Mouse (Mus musculus): ENCODE data around the gene Pitpna. TPM values are rescaled to one million over a fixed set of nuclear protein-coding genes. Genes with fewer than 3 reads are reported as not detected.
A peak's percentile ranks its signal among the peaks of the same experiment; 100 is the strongest.

The Pitpna gene
- polyA plus RNA-seq (2015; fragmentation: Nextera tagmentation; extraction: Ambion mirVana), result 66.2 and 74.4 TPM in 2 replicates

- WGBS, result 5% methylated on average over 47 of the region's 49 CpGs
- H3K27me3 ChIP-seq, result no peaks in the 10 kb centered on the region
- H3K4me2 ChIP-seq, result peak within 1 kb of the TSS; percentile 94
- H3K4me3 ChIP-seq, result peak within 1 kb of the TSS; percentile 95
- H3K9me3 ChIP-seq, result no peaks in the 10 kb centered on the region
- peak within 1 kb of the TSS; percentile 83 for H3K27ac ChIP-seq
- ATAC-seq (ENCODE audit: insufficient number of reproducible peaks, insufficient read depth, low FRiP score, low TSS enrichment, low read depth), result peak; percentile 92
- peaks cover 9% of the 10 kb centered on the region for H3K36me3 ChIP-seq
- peak within 1 kb of the TSS; percentile 96 for H3K9ac ChIP-seq
- peaks cover 23% of the 10 kb centered on the region for H3K4me1 ChIP-seq
Observed at GRCm38 (mm10) chr11:75587493-75588284, at the start of gene Pitpna. TSS of gene Pitpna (plus strand) at chr11:75588097.

DNA sequence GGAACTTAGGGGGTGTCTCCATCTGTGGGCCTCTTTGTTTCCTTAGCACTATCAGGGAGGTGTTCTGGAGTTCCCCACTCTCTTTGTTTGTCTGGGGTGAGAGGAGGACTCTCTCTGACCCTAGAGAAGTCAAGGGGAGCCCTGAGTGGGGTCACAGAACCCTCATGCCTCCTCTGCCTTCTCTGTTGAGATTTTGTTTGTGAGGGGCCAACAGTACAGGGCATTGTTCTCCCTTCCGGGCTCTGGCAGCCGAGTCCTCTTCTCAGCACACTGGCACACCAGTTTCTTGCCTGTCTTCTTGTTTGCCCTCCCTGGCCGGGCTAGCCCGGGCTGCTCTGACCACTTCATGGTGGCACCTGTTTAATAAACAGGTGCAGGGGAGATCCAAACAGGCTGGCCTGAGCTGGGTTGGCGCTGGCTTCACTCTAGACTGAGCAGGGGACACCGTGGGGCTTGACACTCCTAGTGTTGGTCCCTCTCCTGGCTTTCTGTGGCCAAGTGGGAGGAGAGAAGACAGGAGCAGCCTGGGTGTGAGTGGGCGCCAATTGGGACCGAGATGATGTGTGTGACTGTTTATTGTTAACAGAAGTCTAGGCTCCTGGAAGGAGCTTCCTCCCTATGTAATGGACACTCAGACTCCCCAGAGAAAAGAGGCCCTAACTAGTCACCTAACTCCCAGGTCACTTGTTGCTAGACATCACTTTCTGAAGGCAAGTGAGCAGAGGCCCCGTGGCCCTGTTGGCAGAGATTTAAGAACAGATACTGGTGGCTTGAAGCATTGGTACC lies 49.5 kb upstream of the Pitpna start:
- Histone ChIP-seq H3K9ac (no peak overlapping the region), H3K4me1 (peaks cover 8% of the 10 kb centered on the region; the same call in 1 of the 2 replicates), H3K9me3 (no peaks in the 10 kb centered on the region), H3K27ac (peak overlapping the region; percentile 17; the same call in 1 of the 2 replicates), H3K4me2 (no peak overlapping the region), H3K27me3 (no peaks in the 10 kb centered on the region), H3K36me3 (no peaks in the 10 kb centered on the region; the same call in 1 of the 2 replicates), H3K4me3 (no peak overlapping the region)
- 0 out of 2 replicates have a peak, but pooled peaks have one; percentile 35 for ATAC-seq (ENCODE audit: insufficient number of reproducible peaks, insufficient read depth, low FRiP score, low TSS enrichment, low read depth)
- 65% methylated on average over 9 of the region's 9 CpGs for WGBS

DNA sequence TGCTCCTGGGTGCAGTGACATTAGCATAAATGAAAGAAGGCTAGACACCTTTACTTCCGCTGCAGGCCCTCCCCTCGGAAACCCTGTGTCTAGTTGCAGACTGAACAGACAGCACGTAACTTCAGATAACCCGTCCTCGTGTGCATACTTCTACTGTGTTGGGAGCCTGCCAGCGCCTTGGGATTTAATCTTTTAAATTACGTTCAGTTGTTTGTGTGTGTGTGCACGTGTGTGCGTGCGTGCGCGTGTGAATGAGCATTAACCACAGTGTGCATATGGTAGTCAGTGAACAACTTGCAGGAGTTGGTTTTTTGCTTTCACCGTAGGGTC lies 49.0 kb upstream of the Pitpna start:
- Histone ChIP-seq H3K27ac (no peak overlapping the region), H3K9me3 (no peaks in the 10 kb centered on the region), H3K27me3 (no peaks in the 10 kb centered on the region), H3K4me3 (no peak overlapping the region), H3K4me1 (peaks cover 8% of the 10 kb centered on the region; the same call in 1 of the 2 replicates), H3K4me2 (no peak overlapping the region), H3K9ac (no peak overlapping the region), H3K36me3 (no peaks in the 10 kb centered on the region; the same call in 1 of the 2 replicates)
- 83% methylated on average over 13 of the region's 13 CpGs for WGBS
- ATAC-seq (ENCODE audit: insufficient number of reproducible peaks, insufficient read depth, low FRiP score, low TSS enrichment, low read depth), result no peak

DNA sequence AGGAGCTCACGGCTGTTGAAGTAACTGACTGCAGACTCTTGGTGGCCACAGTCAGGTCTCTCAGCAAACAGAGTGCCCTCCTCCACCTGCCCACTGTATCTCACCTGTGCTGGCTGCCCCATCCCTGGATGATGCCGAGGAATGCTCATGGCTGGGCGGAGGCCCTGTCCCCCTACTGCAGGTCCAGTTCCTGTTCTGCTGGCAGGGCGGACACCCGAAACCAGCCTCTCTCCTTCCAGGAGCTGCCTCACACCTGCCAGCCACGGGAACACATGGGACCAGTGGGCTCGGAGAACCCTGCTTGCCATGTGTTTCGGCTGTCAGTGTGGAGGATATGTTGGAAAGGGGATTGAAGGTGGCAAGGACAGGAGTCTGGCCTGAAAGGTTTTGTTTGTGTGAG lies 47.7 kb upstream of the Pitpna start:
- Histone ChIP-seq H3K36me3 (no peaks in the 10 kb centered on the region; the same call in 1 of the 2 replicates), H3K4me1 (peaks cover 4% of the 10 kb centered on the region; the same call in 1 of the 2 replicates)

DNA sequence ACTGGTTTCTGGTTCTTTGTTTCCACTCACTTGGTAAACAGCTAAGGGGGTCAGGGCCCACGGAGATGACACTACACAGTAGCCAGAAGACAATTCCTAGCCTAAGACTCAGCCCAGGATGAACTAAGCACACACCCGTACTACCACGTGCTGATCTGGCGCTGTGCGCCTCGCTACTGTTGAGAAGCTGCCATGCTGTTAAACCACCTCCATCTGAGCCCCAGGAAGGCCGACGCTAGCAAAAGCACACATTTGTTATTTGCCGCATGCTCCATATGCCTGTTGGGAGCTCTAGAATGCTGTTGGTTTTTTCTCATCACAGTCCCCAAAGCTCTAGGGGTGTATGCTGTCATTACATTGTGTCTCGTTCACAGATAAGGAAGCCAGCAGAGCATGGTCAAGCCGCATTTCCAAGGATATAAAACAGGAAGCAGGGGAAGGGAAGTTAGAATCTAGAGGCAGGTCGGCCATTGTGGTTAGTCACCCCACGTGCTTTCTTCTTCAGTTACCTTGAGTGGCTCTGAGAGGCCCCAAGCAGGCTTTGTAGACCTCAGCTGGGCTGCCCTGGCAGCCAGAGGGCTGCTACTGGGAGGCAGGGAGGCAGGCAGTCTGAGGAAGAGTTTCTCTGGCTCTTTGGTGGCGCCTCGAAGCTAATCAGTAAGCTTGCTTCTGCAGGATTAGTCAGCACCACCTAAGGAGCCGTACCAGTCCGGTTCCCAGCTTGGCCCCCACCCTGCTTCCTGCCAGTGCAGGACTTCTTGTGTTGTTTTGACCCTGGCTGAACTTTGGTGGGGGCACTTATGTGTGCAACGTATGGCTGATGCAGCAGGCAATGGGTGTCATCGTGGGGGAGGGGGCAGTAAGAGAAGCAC lies 47.0 kb upstream of the Pitpna start:
- peaks cover 4% of the 10 kb centered on the region; the same call in 1 of the 2 replicates for H3K4me1 ChIP-seq
- H3K27ac ChIP-seq, result no peak overlapping the region
- H3K4me3 ChIP-seq, result no peak overlapping the region
- no peak overlapping the region for H3K9ac ChIP-seq
- 76% methylated on average over 19 of the region's 19 CpGs for WGBS
- H3K9me3 ChIP-seq, result no peaks in the 10 kb centered on the region
- no peaks in the 10 kb centered on the region; the same call in 1 of the 2 replicates for H3K36me3 ChIP-seq
- no peaks in the 10 kb centered on the region for H3K27me3 ChIP-seq
- no peak overlapping the region for H3K4me2 ChIP-seq
- no peak for ATAC-seq (ENCODE audit: insufficient number of reproducible peaks, insufficient read depth, low FRiP score, low TSS enrichment, low read depth)

More for the DNA sequence above, 47.7 kb upstream of the Pitpna start:
- no peak for ATAC-seq (ENCODE audit: insufficient number of reproducible peaks, insufficient read depth, low FRiP score, low TSS enrichment, low read depth)
- no peak overlapping the region for H3K4me2 ChIP-seq
- no peak overlapping the region for H3K27ac ChIP-seq
- H3K4me3 ChIP-seq, result no peak overlapping the region
- 71% methylated on average over 8 of the region's 8 CpGs for WGBS
- H3K27me3 ChIP-seq, result no peaks in the 10 kb centered on the region
- H3K9me3 ChIP-seq, result no peaks in the 10 kb centered on the region
- no peak overlapping the region for H3K9ac ChIP-seq

DNA sequence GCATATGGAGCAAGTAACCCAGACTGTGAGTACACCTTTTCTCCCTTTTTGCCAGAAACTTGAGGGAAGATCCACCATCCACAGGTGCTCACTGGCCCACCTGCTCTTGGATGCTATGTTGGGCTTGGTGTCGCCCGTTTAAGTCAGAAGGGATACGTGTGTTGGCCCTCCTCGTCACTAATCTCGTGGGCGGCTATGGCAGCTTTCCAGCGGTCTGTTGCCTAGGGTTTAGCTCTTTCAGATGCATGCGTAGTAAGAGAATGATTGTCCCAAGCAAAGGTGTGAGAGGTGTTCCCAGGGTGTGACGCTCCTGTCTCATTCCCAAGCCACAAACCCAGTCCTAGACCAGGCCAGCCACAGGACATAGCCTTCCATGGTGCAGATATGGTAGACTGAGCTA lies 43.2 kb upstream of the Pitpna start:
- no peak for ATAC-seq (ENCODE audit: insufficient number of reproducible peaks, insufficient read depth, low FRiP score, low TSS enrichment, low read depth)
- Histone ChIP-seq H3K9ac (no peak overlapping the region), H3K4me1 (peaks cover 4% of the 10 kb centered on the region), H3K9me3 (no peaks in the 10 kb centered on the region), H3K4me2 (no peak overlapping the region), H3K27me3 (no peaks in the 10 kb centered on the region), H3K4me3 (no peak overlapping the region), H3K27ac (no peak overlapping the region), H3K36me3 (no peaks in the 10 kb centered on the region; the same call in 1 of the 2 replicates)
- WGBS, result 86% methylated on average over 9 of the region's 9 CpGs

- Histone ChIP-seq H3K4me1 (peaks cover 13% of the 10 kb centered on the region), H3K9ac (no peak overlapping the region), H3K4me3 (no peak overlapping the region), H3K9me3 (no peaks in the 10 kb centered on the region), H3K27ac (no peak overlapping the region), H3K27me3 (no peaks in the 10 kb centered on the region), H3K4me2 (no peak overlapping the region), H3K36me3 (no peaks in the 10 kb centered on the region; the same call in 1 of the 2 replicates)
- 65% methylated on average over 4 of the region's 4 CpGs for WGBS
- no peak for ATAC-seq (ENCODE audit: insufficient number of reproducible peaks, insufficient read depth, low FRiP score, low TSS enrichment, low read depth)
Observed at GRCm38 (mm10) chr11:75546057-75546456, 41.8 kb upstream of the Pitpna start.

DNA sequence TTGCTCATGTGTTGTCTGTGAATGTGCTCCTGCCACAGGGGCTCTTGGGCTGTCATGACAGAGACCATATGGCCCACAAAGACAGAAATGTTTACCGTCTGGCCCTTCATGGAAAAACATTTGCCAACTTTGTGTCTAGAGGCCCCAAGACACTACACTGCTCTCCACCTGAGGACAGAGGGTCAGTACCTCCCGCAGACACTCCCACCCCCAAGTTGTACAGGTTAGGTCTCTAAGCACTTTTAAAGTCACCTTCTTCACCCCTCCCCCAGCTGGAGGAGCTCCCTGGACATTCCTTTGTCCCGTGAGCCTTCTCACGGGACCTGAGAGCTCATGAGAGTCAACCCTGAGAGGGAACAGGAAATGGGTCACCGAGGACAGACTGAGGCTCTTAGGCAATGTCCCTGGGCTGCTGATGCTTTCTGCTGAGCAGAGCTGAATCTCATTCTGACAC lies 38.2 kb upstream of the Pitpna start:
- Histone ChIP-seq H3K4me1 (peaks cover 35% of the 10 kb centered on the region), H3K27ac (no peak overlapping the region), H3K36me3 (no peaks in the 10 kb centered on the region), H3K9ac (peak overlapping the region; percentile 12; the same call in 1 of the 2 replicates), H3K4me2 (no peak overlapping the region), H3K9me3 (no peaks in the 10 kb centered on the region), H3K4me3 (no peak overlapping the region), H3K27me3 (no peaks in the 10 kb centered on the region)
- no peak for ATAC-seq (ENCODE audit: insufficient number of reproducible peaks, insufficient read depth, low FRiP score, low TSS enrichment, low read depth)
- 39% methylated on average over 5 of the region's 5 CpGs for WGBS

DNA sequence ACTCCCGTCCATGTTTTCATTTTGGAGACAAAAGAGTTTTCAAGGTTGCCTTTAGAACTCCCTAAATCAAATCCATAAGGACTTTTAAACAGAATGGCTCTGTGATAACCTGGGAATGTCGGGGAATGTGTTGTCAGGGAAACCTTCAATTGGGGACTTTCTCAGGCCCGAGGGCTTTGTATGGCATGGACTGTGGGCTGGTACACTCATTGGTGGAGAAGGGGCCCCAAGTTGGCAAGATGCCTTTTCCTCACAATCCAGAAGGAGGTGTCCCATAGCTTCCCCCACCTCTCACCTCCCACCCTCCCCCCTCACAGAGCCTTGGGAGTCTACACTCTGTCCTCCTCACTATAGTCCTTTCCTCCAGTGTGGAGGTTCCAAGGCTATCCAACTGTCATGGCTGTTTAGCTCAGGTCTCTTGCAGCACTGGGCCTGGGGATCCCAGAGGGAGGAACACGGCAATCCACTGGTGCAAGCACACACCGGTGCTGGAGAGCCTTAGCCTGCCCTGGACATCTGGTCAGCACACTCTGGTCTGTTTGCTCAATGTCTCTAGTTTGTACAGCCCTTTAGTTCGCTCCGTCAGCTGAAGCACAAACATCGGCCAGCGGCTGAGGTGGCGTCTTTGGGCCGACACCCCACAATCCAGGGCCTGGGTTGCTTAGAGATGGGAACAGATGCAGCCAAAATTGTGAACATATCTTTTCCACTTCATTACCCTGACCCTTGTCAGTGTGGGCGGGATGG lies 37.5 kb upstream of the Pitpna start:
- no peak overlapping the region for H3K4me3 ChIP-seq
- no peaks in the 10 kb centered on the region for H3K9me3 ChIP-seq
- no peaks in the 10 kb centered on the region for H3K36me3 ChIP-seq
- H3K4me2 ChIP-seq, result no peak overlapping the region
- WGBS, result 64% methylated on average over 12 of the region's 12 CpGs
- no peaks in the 10 kb centered on the region for H3K27me3 ChIP-seq
- H3K9ac ChIP-seq, result peak overlapping the region; percentile 12; the same call in 1 of the 2 replicates
- no peak for ATAC-seq (ENCODE audit: insufficient number of reproducible peaks, insufficient read depth, low FRiP score, low TSS enrichment, low read depth)
- peaks cover 35% of the 10 kb centered on the region for H3K4me1 ChIP-seq
- H3K27ac ChIP-seq, result no peak overlapping the region

GRCm38 (mm10) chr11:75551321-75551720 lies 36.6 kb upstream of the Pitpna start:
- no peak for ATAC-seq (ENCODE audit: insufficient number of reproducible peaks, insufficient read depth, low FRiP score, low TSS enrichment, low read depth)
- WGBS, result 80% methylated on average over 5 of the region's 5 CpGs
- 0 out of 2 replicates have a peak overlapping the region, but pooled peaks have one; percentile 62 for H3K27ac ChIP-seq

More at GRCm38 (mm10) chr11:75551321-75551720, 36.6 kb upstream of the Pitpna start:
- Histone ChIP-seq H3K9me3 (no peaks in the 10 kb centered on the region), H3K4me3 (no peak overlapping the region), H3K36me3 (no peaks in the 10 kb centered on the region), H3K9ac (0 out of 2 replicates have a peak overlapping the region, but pooled peaks have one; percentile 49), H3K27me3 (no peaks in the 10 kb centered on the region), H3K4me2 (no peak overlapping the region), H3K4me1 (peaks cover 35% of the 10 kb centered on the region)

All from embryonic facial prominence, embryonic 13.5 days (tissue).